Mouse (Mus musculus) spleen, adult 2 months (tissue): ENCODE measurements around the gene Sugt1.

Experiments used
- CTCF ChIP-seq: fragments of 200-500 bp; IDR thresholded peaks from 2 replicates; pipeline ENCODE4 v1.5.1; 2011; ENCODE audit warnings: mild to moderate bottlenecking, inconsistent platforms; ENCODE audit not compliant: insufficient read depth, insufficient read length, insufficient replicate concordance; ENCODE audit errors: extremely low read depth
- POLR2A ChIP-seq: fragments of 200-500 bp; IDR thresholded peaks from 2 replicates; pipeline ENCODE4 v1.6.1; 2011; ENCODE audit warnings: low read depth, low read length, inconsistent platforms

DNA sequence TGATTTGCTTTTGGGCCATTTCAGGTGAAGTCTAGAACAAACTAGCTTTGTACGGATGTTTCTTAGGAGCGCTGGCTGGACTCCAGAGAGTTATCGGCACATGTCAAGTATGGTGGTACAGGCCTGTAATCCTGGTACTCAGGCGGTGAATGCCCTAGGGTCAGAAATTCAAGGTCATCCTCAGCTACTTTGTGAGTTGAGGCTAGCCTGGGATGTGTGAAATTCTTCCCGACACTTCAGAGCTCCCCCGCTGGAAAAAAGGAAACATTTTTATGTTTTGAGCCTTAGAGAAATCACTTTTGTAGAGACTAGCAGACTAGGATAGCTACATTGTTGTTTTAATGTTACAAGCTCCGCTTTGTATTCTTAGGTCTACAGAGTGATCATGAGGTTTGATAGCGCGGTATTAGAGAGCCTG is 1.1 kb downstream of the Sugt1 start:
- TF ChIP-seq CTCF, result no peak
- no peak for TF ChIP-seq POLR2A
